Mouse (Mus musculus): ENCODE results near the gene Set. TPM values are rescaled to one million over a fixed set of nuclear protein-coding genes. Genes with fewer than 3 reads are reported as not detected.

The Set gene
- total RNA-seq (2012; rRNA removed) = 695 and 901 TPM in 2 replicates

- peak; percentile 68; the same call in 1 of the 2 replicates for TF ChIP-seq ZNF384 (IDR thresholded peaks at IDR 0.05; ENCODE audit: low read depth, low read length)
- no peak for TF ChIP-seq HCFC1 (IDR thresholded peaks at IDR 0.05; ENCODE audit: borderline replicate concordance, insufficient read depth, low read length)
- peak; percentile 85 for DNase-seq (ENCODE audit: low read depth, low spot score)
- H3K9me3 ChIP-seq (ENCODE audit: control insufficient read depth, insufficient read depth, low read depth, low read length) = no peaks in the 10 kb centered on the region
- H3K4me3 ChIP-seq (ENCODE audit: insufficient read depth in 1 of 2, low read depth in 1 of 2, low read length in 2 of 2, poor library complexity in 1 of 2, severe bottlenecking in 1 of 2) = no peak within 1 kb of the TSS
- H3K36me3 ChIP-seq (ENCODE audit: control insufficient read depth, insufficient read depth, low read length, poor library complexity, severe bottlenecking) = no peaks in the 10 kb centered on the region
- in situ Hi-C loops (cut with MboI; ENCODE audit: low sequenced_read_pairs in 2 of 2, unreplicated experiment in 2 of 2) = no loop called here
- peaks cover 0 to 8% of the 10 kb centered on the region in 2 experiments for H3K4me1 ChIP-seq (ENCODE audit: control insufficient read depth in 2 of 2, insufficient read depth in 2 of 2, low read length in 2 of 2, poor library complexity in 1 of 2)
- H3K27ac ChIP-seq (ENCODE audit: insufficient read depth, low read depth, low read length, poor library complexity, severe bottlenecking) = peak within 1 kb of the TSS; percentile 5; the same call in 1 of the 2 replicates
- no peak within 1 kb of the TSS for H3K9ac ChIP-seq (ENCODE audit: insufficient read depth, low read depth, low read length, poor library complexity, severe bottlenecking)
These were observed at the start of gene Set for GRCm38 (mm10) chr2:30057223-30057904. Gene Set, plus strand, starts transcription at chr2:30057378.

GRCm38 (mm10) chr2:30009101-30009500 lies 48.1 kb upstream of the Set start:
- Histone ChIP-seq H3K9me3 (ENCODE audit: control insufficient read depth, insufficient read depth, low read depth, low read length) (no peaks in the 10 kb centered on the region), H3K9ac (ENCODE audit: insufficient read depth, low read depth, low read length, poor library complexity, severe bottlenecking) (no peak overlapping the region), H3K27ac (ENCODE audit: insufficient read depth, low read depth, low read length, poor library complexity, severe bottlenecking) (no peak overlapping the region), H3K4me1 (ENCODE audit: control insufficient read depth in 2 of 2, insufficient read depth in 2 of 2, low read length in 2 of 2, poor library complexity in 1 of 2) (no peaks in the 10 kb centered on the region), H3K4me3 (ENCODE audit: insufficient read depth in 1 of 2, low read depth in 1 of 2, low read length in 2 of 2, poor library complexity in 1 of 2, severe bottlenecking in 1 of 2) (no peak overlapping the region), H3K36me3 (ENCODE audit: control insufficient read depth, insufficient read depth, low read length, poor library complexity, severe bottlenecking) (peaks cover 67% of the 10 kb centered on the region)
- no peak for DNase-seq (ENCODE audit: low read depth, low spot score)
- no peak for TF ChIP-seq HCFC1 (IDR thresholded peaks at IDR 0.05; ENCODE audit: borderline replicate concordance, insufficient read depth, low read length)
- TF ChIP-seq CHD2 (IDR thresholded peaks at IDR 0.05; ENCODE audit: low read depth, low read length) = no peak
- TF ChIP-seq ZC3H11A (IDR thresholded peaks at IDR 0.05; ENCODE audit: borderline replicate concordance, low read depth, low read length) = no peak
- TF ChIP-seq MAFK (IDR thresholded peaks at IDR 0.05; ENCODE audit: insufficient read depth, low read depth, low read length) = no peak
- no peak for TF ChIP-seq ZNF384 (IDR thresholded peaks at IDR 0.05; ENCODE audit: low read depth, low read length)
- in situ Hi-C loops (cut with MboI; ENCODE audit: low sequenced_read_pairs in 2 of 2, unreplicated experiment in 2 of 2) = loop anchor here (25.0 kb wide), 2 partner anchors 97 to 847 kb away; no protein-coding TSS in a partner anchor

GRCm38 (mm10) chr2:30010840-30011281 lies 46.3 kb upstream of the Set start:
- Histone ChIP-seq H3K4me1 (ENCODE audit: control insufficient read depth in 2 of 2, insufficient read depth in 2 of 2, low read length in 2 of 2, poor library complexity in 1 of 2) (no peaks in the 10 kb centered on the region), H3K4me3 (ENCODE audit: insufficient read depth in 1 of 2, low read depth in 1 of 2, low read length in 2 of 2, poor library complexity in 1 of 2, severe bottlenecking in 1 of 2) (no peak overlapping the region), H3K27ac (ENCODE audit: insufficient read depth, low read depth, low read length, poor library complexity, severe bottlenecking) (no peak overlapping the region), H3K9ac (ENCODE audit: insufficient read depth, low read depth, low read length, poor library complexity, severe bottlenecking) (no peak overlapping the region), H3K9me3 (ENCODE audit: control insufficient read depth, insufficient read depth, low read depth, low read length) (no peaks in the 10 kb centered on the region), H3K36me3 (ENCODE audit: control insufficient read depth, insufficient read depth, low read length, poor library complexity, severe bottlenecking) (peaks cover 69% of the 10 kb centered on the region)
- DNase-seq (ENCODE audit: low read depth, low spot score) = no peak
- TF ChIP-seq ZC3H11A (IDR thresholded peaks at IDR 0.05; ENCODE audit: borderline replicate concordance, low read depth, low read length) (no peak), CHD2 (IDR thresholded peaks at IDR 0.05; ENCODE audit: low read depth, low read length) (no peak), MAFK (IDR thresholded peaks at IDR 0.05; ENCODE audit: insufficient read depth, low read depth, low read length) (no peak), ZNF384 (IDR thresholded peaks at IDR 0.05; ENCODE audit: low read depth, low read length) (no peak), HCFC1 (IDR thresholded peaks at IDR 0.05; ENCODE audit: borderline replicate concordance, insufficient read depth, low read length) (no peak)
- in situ Hi-C loops (cut with MboI; ENCODE audit: low sequenced_read_pairs in 2 of 2, unreplicated experiment in 2 of 2) = loop anchor here (25.0 kb wide), 2 partner anchors 99 to 849 kb away; no protein-coding TSS in a partner anchor

GRCm38 (mm10) chr2:30014326-30014966 lies 42.7 kb upstream of the Set start:
- no peak overlapping the region for H3K4me3 ChIP-seq (ENCODE audit: insufficient read depth in 1 of 2, low read depth in 1 of 2, low read length in 2 of 2, poor library complexity in 1 of 2, severe bottlenecking in 1 of 2)
- no peak overlapping the region for H3K9ac ChIP-seq (ENCODE audit: insufficient read depth, low read depth, low read length, poor library complexity, severe bottlenecking)
- in situ Hi-C loops (cut with MboI; ENCODE audit: low sequenced_read_pairs in 2 of 2, unreplicated experiment in 2 of 2) = loop anchor here (25.0 kb wide), 2 partner anchors 102 to 852 kb away; no protein-coding TSS in a partner anchor
- no peaks in the 10 kb centered on the region for H3K4me1 ChIP-seq (ENCODE audit: control insufficient read depth in 2 of 2, insufficient read depth in 2 of 2, low read length in 2 of 2, poor library complexity in 1 of 2)
- no peak overlapping the region for H3K27ac ChIP-seq (ENCODE audit: insufficient read depth, low read depth, low read length, poor library complexity, severe bottlenecking)
- no peak for TF ChIP-seq CHD2 (IDR thresholded peaks at IDR 0.05; ENCODE audit: low read depth, low read length)
- TF ChIP-seq ZNF384 (IDR thresholded peaks at IDR 0.05; ENCODE audit: low read depth, low read length) = no peak
- TF ChIP-seq MAFK (IDR thresholded peaks at IDR 0.05; ENCODE audit: insufficient read depth, low read depth, low read length) = no peak
- TF ChIP-seq ZC3H11A (IDR thresholded peaks at IDR 0.05; ENCODE audit: borderline replicate concordance, low read depth, low read length) = no peak
- no peak for TF ChIP-seq HCFC1 (IDR thresholded peaks at IDR 0.05; ENCODE audit: borderline replicate concordance, insufficient read depth, low read length)
- peaks cover 68% of the 10 kb centered on the region for H3K36me3 ChIP-seq (ENCODE audit: control insufficient read depth, insufficient read depth, low read length, poor library complexity, severe bottlenecking)
- H3K9me3 ChIP-seq (ENCODE audit: control insufficient read depth, insufficient read depth, low read depth, low read length) = no peaks in the 10 kb centered on the region
- DNase-seq (ENCODE audit: low read depth, low spot score) = no peak
